Mouse (Mus musculus): ENCODE measurements around the gene Ptbp2.

Ptbp2 gene

DNA sequence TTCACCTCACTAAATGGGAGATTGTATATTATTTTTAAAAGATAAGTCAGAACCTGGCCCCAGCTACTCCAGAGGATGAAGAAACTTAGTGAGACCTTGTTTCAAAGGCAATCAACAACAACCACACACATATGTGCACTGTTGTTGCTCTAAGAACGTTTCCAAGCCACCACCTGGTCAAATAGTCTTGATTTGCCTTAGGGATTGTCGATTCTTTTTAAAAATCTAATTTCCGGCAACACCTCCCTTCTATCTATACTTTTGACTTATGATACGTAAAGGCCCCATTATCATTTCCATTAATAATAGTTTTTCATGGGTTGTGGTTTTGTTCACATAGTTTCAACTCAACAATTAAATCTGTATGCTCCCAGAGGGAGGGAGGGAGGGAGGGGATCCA, at the start of gene Ptbp2:
Gene Ptbp2 (minus strand): TSS at position 101 of the 400 bp plus-strand sequence.
- DNase-seq (ENCODE audit: extremely low read depth, low read depth, low spot score), result no peak

DNA sequence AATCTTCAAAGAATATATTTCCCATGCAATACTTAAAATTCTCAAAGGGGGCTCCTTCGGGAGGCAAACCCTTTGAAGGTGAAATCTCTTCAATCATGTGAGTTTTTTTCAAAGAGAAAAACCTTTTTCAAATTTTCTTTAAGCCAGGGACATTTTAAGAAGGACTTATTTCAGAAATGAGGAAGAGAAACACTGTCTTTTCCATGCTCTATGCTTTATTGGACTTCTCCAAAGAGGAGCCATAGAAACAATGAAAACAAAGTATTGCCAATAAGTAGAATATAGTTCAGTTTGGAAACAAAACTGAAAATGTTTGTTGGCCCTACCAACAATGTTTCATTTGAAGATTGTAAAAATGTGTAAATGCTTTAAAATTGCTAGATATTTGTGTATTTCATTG, 30.4 kb upstream of the Ptbp2 start:
- no peak for DNase-seq (ENCODE audit: extremely low read depth, low read depth, low spot score)

DNA sequence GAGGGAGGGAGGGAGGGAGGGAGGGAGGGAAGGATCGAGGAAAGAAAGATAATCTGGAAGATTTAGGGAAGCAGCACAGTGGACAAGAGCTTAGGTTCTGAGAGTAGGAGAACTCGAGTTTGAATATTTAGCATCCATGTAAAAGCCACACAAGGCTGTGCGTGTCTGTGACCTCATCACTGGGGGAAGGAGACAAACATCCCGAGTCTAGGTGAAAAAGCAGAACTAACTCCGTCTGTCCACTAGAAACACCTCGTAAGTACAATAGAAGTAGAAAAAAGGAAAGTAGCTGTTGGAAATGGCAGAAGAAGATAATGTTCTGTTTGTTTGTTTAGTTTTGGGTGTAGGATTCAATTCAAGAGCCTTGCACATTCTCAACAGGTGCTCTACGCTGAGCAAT, 21.9 kb upstream of the Ptbp2 start:
- no peak for DNase-seq (ENCODE audit: extremely low read depth, low read depth, low spot score)

DNA sequence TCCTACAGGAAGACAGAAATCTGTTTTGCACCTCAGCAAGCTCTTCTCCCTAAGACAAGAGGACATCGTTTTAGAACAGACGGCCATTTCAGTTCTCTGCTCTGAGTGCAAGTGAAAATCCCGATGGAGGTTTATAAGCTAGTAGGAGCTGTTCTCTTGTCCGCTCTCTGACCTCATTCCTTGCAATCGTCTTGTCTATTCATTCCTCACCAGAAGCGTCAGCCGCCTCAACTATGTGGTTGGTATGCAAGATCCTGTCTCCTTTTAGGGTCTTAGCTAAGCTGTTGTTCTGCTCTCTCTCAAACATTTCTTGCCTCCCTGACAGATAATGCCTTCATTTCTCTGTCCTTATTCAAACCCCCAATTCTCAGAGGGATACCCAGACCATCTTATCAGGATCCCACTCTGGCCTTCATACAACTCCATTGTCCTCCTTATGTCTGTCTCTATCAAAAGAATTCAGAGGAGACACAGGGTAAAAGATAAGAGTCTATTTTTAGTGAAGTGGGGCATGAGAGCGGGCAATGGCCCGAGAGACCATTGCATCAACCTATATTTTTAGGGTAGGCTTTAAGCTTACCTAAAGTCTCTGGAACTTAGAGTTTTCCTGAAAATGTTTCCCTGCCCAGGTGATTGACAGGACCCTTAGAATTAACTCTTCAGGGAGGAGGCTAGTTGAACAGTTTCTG, 10.6 kb upstream of the Ptbp2 start:
- no peak for DNase-seq (ENCODE audit: extremely low read depth, low read depth, low spot score)

DNA sequence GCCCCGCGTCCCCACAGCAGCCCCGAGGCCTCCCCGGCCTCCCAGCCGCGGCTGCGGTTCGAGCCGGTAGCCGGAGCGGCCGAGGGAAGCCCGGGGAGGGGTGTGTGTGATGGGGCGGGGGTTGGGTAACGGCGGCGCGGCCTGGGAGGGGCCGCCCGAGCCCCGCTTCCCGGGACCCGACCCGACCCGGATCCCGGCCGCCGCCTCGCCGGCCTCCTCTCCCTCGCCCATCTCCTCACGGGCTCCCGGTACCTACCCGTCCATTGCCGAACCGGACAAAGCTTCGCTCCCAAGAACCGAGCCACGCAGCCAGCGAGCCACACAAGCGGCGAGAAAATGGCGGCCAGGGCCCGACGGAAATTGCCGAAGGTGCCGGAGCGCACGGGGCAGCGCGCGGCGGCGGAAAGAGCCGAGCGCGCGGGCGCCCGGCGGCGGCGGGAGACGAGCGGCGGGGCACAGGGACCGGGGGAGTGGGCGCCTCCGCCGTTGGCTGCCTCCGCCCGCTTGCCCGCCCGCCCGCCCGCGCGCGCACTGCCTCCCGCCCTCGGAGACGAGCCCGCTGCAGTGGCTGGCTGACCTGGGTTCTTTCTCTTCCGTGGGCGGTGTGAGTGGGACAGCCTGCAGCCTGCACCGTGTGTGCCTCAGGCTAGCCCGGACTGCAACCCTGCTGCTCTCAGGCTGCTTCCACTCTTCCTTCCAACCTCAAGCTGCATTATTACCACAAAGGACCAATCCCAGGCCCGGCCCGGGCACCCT, 1.1 kb downstream of the Ptbp2 start:
- DNase-seq (ENCODE audit: extremely low read depth, low read depth, low spot score), result no peak

DNA sequence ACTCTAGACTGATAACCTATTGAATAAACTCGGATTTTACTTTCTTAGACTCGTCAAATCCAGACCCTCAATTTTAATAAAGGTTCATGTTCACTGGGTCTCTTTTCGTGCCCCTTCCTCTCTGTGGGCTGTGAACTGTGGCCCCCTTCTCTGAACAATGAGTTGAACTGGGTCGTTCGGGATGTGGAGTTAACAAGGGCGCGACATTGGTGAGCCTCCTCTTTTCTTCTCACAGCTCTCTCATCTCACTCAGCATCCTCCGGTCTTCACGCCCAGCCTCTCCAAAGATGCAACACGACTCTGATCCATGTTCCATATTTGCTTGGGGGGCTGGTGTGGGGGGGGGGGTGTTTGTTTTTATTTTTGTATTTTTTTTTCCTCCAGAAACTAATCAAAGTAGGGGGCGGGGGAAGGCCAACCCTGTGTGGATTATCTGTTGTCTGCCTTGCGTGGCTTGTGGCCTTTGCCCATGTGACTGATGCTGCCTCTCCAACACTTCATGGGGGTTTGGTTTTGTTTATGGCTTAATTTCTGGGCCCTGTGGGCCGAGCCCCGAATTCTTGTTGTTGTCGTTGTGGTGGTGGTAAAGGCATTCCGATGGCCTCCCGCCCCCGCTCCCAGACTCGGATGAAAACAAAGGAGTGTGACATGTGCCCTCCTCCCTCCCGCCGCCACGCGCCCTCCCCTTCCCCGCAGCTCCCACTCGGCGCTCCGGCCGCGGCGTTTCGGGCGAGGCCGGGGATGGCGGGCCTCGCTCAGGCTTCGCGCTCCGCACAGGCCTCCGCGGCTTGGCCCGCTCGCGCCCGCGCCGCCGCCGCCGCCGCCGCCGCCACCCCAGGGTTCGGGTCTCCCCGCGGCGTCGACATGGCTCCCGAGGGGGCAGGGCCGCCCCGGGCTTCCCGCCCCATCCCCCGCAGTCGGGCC, 2.0 kb downstream of the Ptbp2 start:
- DNase-seq (ENCODE audit: extremely low read depth, low read depth, low spot score), result no peak

DNA sequence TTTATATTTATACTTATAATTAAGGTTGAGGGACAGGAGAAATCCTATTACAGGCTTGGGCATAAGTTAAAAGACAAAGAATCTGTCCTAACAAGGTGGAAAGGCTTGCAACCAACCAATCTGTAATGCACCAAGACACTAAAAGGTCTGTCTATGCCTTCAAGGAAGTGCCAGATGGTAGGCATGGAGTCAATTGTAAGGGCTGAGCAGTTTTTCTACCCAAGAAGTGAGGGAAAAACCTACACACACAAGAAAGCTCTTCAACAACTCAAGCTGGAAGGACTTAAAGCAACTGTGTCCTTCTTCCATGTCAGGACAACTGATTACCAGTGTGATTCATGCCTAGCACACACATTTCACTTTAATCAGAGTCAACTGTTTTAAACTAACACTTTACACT, 3.4 kb downstream of the Ptbp2 start:
- no peak for DNase-seq (ENCODE audit: extremely low read depth, low read depth, low spot score)

DNA sequence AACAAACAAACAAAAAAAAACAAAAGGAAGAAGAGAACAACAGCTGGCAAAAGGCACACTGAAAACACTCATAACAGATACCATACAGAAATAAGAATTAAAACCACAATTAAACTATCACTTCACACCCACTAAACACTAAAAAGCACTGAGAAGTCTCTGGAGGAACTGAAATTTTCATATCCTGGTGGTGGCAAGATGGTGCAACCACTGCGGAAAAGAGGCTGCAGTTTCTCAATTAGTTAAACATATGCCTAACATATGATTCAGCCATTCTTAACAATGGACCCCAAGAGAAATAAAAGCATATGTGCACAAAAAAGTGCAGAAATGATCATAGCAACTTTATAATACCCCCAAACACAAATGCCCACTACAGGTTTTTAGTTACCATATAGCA, 5.0 kb downstream of the Ptbp2 start:
- no peak for DNase-seq (ENCODE audit: extremely low read depth, low read depth, low spot score)

DNA sequence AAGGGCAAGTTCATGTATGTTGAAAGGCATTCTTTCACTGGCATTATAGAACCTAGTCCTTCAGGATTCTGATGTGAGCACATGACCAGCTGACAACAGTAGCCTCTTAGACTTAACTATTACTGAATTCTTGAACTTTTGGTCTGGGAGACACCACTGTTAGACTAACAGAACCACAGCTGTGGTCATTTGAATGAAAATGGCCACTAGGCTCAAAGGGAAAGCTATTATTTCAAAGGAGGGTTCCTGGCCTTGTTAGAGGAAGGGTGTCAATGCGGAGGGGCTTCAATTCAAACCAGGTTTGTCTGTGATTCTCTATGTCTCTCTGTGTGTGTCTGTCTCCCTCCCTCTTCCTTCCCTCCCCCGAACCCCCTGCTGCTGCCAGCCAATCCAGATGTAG, 5.8 kb downstream of the Ptbp2 start:
- no peak for DNase-seq (ENCODE audit: extremely low read depth, low read depth, low spot score)

DNA sequence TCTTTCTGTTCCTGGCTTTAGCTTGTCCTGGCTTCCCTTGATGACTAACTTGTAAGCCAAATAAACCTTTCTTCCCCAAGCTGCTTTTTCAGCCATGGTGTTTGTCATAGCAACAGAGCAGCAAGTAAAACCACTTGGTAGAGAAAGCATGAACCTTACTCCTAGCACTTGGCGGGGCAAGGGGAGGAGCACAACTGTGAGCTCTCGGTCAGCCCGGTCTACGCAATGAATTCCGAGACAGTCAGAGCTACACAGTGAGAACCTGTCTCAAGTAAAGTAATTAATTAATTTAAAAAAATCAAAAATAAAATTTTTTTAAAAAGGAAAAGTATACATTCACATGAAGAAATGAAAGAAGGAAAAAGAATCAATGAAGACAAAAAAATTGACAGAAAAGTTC, 8.1 kb downstream of the Ptbp2 start:
- no peak for DNase-seq (ENCODE audit: extremely low read depth, low read depth, low spot score)

DNA sequence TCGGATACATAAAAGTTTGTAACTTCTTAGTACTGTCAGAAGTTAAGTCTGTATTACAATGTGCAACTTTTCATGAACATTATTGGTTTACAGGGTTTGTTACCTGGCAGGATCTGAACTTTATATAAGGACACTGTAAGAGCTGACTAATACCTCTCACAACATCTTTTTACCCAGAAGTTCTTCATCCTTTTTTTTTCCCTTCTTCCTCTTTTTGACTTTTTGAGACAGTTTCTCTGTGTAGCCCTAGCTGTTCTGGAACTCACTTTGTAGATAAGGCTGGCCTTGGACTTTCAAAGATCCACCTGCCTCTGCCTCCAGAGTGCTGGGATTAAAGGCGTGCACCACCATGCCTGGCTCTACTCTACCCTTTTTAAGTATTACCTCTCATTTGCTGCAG, 11.5 kb downstream of the Ptbp2 start:
- DNase-seq (ENCODE audit: extremely low read depth, low read depth, low spot score), result no peak

DNA sequence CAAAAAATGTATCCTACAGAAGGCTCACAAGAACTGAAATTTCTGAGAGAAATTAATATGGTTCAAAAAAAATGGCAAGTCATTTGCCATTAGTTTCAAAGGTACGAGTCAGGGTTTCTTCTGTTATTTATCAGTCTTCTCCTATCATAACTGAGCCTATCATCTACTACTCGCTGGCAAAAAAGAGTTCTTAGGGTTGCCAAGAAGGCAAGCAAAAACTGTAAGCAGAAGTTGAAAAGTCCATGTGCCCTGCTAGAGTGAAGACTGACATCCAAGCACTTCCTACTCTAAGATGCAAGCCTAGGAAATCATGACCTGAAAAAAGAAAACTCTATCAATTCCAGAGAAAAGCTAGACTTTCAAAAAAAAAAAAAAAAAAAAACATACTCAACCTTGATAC, 20.5 kb downstream of the Ptbp2 start:
- DNase-seq (ENCODE audit: extremely low read depth, low read depth, low spot score), result no peak

DNA sequence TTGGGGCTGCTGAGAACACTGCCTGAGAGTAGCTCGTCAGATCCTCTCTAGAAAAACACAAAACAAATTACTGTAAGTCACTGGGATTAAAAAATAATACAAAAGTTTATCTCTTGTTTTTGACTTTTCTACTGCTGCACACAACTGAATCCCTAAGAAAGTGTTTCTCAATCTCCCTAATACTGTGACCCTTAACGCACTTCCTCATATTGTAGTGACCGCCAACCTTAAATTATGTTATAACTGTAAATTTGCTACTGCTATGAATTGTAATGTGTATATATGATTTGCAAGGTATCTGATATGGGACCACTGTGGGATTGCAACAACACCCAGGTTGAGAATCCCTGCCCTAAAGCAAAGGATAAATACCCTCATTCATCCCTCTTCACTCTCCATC, 22.5 kb downstream of the Ptbp2 start:
- DNase-seq (ENCODE audit: extremely low read depth, low read depth, low spot score), result no peak

DNA sequence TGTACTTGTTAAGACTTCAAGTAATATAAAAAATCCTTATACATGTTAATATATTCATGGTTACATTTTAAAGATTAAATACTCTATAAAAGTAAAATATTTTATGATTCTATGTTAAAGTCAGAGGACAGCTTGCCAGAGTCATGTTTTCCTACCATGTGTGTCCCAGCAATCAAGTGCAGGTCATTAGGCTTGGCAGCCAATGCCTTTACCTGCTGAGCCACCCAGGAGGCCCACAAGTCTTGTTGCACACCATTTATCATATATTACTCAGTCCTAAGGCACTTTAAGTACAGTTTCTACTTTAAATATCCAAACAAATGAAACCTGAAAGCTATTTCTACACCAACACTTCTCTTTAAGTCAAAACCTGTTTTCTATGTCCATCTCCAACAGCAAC, 30.5 kb downstream of the Ptbp2 start:
- DNase-seq (ENCODE audit: extremely low read depth, low read depth, low spot score), result no peak

DNA sequence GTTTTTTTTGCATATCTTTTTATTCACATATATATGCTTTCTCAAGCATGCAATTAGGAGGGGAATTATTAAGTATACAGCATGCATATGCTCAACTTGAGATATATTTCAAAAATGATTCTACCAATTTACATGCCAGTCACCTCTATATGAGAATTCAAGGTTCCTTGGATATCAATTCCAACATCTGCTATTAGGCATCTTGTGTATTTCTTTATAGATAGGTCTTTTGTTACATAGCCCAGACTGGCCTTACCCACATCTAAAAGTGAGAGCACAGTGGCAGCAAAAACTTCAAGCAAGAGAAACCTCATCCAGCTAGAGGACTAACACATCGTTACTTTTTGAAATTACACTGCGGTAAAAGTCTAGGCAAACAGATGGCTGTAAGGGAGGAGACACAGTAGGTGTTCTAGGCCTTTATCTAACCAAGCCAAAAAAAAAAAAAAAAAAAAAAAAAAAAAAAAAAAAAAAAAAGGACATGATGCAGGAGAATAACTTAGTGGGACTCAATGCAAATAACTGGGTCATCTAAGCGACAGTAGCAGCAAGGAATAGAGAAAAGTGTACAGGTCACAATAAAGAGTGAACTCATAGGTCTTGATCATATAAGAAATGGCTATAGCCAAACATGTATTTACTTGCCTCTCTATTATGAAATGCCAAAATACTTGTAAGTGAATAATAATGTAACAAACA, 34.6 kb downstream of the Ptbp2 start:
- no peak for DNase-seq (ENCODE audit: extremely low read depth, low read depth, low spot score)

DNA sequence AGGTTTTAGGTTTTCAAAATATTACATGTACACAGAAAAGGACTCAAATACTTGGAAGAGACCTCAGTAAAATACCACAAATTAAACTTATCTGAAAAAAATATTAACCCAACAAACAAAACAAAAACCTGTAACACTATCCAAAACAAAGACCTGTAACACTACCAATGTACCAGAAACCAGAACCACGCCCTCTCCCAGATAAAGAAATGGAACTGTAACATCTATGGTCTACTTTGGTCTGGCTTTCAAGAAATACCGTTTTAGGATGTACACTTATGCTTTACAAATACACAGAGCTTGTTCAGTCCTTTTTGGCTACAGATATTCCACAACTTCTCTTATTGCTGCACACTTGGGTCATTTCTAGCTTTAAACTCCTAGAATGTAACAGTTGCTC, 35.1 kb downstream of the Ptbp2 start:
- DNase-seq (ENCODE audit: extremely low read depth, low read depth, low spot score), result no peak

DNA sequence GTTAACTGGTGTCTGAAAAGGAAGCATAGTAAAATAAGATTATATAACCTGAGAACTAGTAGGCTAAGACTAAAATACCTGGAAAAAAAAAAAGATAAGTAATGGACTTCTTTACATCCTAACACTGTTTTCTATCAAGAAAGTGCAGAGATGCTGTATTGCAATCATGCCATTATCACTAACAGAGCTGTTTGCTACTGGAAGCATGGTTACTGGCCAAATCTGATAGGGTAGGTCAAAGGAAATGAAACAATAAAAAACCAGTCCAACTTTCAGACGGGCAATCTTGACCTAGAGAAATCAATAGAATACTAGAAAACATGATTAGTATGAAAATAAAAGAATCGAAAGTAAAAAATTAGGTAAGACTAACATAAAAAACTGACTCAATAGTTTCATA, 37.6 kb downstream of the Ptbp2 start:
- DNase-seq (ENCODE audit: extremely low read depth, low read depth, low spot score), result no peak

DNA sequence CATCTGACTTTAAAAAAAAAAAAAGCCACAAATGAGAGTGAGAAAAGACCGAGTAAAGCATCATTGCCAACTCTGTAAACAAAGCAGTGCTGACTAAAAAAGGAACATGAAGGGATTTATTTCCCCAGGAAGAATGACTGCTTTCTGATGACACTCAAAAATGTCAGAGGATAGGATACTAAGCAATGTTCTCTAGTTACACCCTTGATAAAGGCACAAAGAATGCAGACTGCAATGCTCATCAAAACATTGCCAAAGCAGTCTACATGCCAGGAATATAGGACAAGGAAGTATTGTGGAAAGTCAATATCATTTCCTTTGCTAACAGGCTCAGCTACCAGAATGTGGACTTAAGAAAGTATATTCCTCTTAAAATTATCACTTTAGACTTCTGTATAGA, 38.5 kb downstream of the Ptbp2 start:
- no peak for DNase-seq (ENCODE audit: extremely low read depth, low read depth, low spot score)

DNA sequence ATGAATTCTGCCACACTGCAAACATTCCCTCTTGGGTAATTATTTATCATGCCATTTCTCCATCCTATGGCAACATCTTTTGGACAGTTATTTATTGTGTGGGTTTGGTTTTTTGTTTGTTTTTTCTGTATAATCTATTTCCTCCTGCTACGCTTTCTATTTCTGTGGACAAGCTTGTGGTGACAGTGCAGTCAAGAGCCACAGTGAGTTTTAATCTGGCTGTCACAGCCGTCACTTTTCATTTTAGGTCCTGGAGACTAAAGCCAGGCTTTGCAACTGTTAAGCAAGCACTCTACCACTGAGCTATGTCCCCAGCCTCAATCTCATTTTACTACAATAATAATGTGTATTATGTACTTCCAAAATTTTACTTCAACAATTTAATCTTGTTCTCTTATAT, 54.4 kb downstream of the Ptbp2 start:
- DNase-seq (ENCODE audit: extremely low read depth, low read depth, low spot score), result no peak

DNA sequence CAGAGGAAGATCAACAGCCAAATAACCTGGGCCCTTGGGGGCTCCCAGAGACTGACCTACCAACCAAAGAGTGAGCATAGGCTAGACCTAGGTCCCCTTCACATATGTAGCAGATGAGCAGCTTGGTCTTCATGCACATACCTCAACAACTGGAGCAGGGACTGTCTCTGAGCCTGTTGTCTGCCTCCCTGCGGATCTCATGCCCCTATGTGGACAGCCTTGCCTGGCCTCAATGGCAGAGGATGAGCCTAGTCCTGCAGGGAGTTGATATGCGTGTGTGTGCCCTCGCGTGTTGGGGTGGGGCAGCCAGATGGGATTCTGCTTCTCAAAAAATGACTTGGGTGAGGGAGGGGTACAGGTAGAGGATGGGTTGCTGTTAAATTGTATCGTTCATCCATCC, 72.2 kb downstream of the Ptbp2 start:
- no peak for DNase-seq (ENCODE audit: extremely low read depth, low read depth, low spot score)

DNA sequence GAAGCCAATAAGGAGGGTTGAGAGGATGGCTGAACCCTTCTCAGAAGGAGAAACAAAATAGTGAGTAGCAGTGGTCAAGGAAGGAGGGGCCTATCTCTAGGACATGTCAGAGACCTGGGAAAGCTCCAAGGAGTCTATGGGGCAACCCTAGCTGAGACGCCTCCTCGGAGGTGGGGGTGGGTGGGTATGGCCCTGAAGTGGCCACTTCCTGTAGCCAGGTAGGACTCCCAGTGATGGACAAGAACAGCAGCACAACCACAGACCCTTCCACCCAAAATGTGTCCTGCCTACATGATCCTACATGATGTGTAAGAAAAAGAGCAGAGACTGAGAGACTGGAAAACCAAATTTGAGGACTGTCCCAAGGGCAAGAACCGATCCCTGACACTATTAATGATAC, 72.8 kb downstream of the Ptbp2 start:
- DNase-seq (ENCODE audit: extremely low read depth, low read depth, low spot score), result no peak
